Mouse (Mus musculus) G1E (cell line): ENCODE results near the gene Gm17535.
"Not testable (repeated sequence)": the region's sequence is repeated elsewhere in the genome, so short reads cannot be mapped to it uniquely, and the experiment has no call there.

Experiments
- CTCF ChIP-seq: IDR thresholded peaks from 2 replicates; pipeline ENCODE4 v1.5.1; 2012; ENCODE audit warnings: low read depth, low read length, inconsistent platforms, mixed read lengths
- GATA1 ChIP-seq: IDR thresholded peaks from 2 replicates; pipeline ENCODE4 v1.6.1; 2012; ENCODE audit warnings: borderline replicate concordance, low read length, inconsistent platforms, mixed read lengths
- TAL1 ChIP-seq: conservative IDR thresholded peaks from 2 replicates; pipeline ENCODE4 v1.6.1; 2012; ENCODE audit warnings: low read depth, low read length, inconsistent platforms, mixed read lengths

DNA sequence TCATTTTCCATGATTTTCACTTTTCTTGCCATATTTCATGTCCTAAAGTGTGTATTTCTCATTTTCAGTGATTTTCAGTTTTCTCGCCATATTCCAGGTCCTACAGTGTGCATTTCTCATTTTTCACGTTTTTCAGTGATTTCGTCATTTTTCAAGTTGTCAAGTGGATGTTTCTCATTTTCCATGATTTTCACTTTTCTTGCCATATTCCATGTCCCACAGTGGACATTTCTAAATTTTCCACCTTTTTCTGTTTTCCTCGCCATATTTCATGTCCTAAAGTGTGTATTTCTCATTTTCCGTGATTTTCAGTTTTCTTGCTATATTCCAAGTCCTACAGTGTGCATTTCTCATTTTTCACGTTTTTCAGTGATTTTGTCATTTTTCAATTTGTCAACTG lies 18.5 kb upstream of the Gm17535 start:
- not testable (repeated sequence) for TF ChIP-seq CTCF, TAL1, GATA1
